Mouse (Mus musculus): ENCODE measurements around the gene Psma1. TPM values are rescaled to one million over a fixed set of nuclear protein-coding genes. Genes with fewer than 3 reads are reported as not detected.

The Psma1 gene
- total RNA-seq (2021), result 100 to 1,000 TPM; 163 to 180 TPM
- long read RNA-seq, experiment 1, transcript Psma1-201 (10 exons, 1,201 nt), result major isoform, 177 of 201 reads
- long read RNA-seq, experiment 1, partial matches to known transcripts, result 6 of 201 reads
- long read RNA-seq, experiment 1, other reads (novel, unspliced or antisense), result 16 of 201 reads
- long read RNA-seq, experiment 2, transcript Psma1-201 (10 exons, 1,201 nt), result major isoform, 55 of 65 reads
- long read RNA-seq, experiment 2, partial matches to known transcripts, result 3 of 65 reads
- long read RNA-seq, experiment 2, other reads (novel, unspliced or antisense), result 4 of 65 reads

DNA sequence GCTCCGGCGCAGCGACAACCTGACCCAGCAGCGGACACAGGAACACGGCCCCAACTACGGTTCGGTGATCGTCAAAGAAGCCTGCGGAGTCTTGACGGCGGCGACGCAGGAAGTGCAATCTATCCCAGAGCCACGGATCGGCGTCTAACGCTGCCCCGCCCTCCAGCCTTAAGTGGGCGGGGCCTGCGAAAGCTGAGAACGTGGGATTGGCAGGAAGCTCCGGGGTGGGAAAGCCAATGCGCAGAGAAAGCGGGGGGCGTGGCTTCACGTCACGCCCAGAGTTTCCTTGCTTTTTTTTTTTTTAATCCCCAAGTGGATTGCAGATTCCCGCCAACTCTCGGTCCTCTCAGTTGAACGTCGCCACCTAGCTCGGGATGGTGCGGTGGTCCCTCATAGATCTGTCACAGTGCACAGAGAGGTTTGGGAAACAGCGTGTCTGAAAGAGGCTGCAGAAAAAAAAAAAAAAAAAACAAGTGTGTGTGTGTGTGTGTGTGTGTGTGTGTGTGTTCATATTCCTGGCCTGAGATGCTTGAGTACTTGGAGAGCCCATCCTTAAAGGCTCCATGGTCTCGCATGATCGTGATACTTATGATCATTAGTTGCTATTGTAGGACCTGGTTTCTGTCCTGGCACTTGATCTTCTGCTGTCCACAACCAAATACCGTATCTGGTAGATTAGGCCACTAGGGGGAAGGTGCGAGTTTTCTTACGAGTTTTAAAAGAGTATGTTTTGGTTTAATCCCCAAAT, at the start of gene Psma1:
TSS of gene Psma1 (minus strand) at position 114 of the 748 bp plus-strand sequence.
- peak; percentile 96 for DNase-seq

DNA sequence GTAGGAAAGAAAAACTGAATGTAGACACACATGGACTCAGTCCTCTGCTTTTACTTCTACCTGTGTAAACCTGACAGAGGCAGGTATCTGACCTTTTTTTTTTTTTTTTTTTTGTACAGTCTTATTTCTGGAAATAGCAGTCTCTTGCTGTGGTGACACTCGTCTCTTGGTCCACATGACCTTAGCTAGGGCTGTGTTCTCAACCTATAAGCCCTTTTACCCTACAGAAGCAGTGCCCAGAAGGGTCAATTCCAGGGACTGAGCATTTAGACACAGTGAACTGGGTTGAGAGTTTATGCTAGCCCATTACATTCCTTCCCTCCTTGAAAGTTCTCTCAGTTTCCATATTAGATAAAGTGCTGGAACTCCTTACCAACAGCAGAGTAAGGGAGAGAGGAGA, 47.6 kb upstream of the Psma1 start:
- DNase-seq, result no peak

DNA sequence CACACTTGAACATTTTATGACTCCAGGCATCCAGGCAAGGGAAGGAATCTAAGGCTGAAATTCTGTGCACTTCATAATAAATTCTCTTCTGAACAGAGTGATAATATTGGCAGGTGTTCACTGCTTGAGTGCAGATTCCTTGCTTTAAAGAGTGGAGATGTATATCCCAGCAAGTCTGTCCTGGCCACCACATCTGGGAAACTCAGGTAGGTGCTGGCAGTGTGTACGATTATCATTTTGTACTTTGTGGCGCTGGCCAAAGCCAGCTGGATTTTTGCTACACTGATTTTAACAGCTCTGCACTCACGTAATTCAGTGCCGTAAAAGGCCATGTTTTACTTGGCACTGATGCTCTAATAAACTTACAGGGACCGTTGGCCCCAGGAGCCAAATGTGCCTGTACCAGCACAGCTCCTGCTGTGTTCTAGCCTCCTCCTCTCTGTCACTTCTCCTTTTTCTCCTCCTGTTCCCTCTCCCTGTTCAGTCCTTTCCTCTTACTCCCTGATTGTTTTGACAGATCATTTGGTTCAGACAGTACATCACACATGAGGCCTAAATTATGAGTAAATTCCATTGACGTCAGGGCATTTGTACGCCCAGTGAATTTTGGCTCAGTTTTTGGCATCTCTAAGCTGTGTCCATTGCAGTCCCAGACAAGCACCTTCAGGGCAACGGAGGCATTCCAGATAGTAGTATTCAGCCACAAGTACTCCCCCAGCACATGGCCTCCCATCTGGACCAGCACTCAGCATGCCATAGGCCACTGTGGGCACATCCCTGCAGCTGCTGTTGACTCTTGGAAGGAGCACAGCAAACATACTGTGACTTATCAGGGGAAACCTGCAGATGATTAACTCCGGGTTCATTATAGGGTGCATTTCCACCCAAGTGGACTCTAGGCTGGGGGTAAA, 46.9 kb upstream of the Psma1 start:
- DNase-seq, result no peak

DNA sequence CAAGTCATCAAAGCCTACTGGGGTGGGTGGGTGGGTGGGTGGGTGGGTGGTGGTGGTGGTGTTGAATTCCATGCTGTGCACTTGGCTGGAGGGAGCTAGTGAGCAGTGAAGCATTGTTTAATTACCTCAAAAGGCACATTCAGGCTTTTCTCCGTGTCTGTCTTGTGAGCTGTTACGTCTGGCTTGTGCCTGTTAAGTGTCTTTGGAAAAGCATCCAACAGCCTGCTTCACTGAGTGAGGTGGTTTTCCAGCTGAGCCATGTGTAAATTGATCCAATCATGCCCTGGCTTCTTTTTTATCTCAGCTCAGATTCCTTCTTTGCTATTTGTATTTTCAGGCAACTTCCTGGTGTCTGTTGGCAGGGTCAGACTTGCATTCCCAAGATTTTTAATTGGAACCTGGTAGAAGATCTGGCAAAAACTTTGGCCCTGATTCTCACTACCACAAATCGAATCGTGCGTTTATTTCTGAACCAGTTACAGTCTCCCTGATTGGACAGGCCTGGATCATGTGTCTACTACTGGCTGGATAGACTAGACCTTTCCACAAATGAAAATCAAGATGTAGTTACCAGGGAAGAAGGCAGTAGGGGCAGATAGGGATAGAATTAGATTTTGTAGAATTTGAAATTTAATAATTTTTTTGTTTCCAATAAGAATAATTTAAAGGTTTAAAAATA, 45.9 kb upstream of the Psma1 start:
- no peak for DNase-seq

DNA sequence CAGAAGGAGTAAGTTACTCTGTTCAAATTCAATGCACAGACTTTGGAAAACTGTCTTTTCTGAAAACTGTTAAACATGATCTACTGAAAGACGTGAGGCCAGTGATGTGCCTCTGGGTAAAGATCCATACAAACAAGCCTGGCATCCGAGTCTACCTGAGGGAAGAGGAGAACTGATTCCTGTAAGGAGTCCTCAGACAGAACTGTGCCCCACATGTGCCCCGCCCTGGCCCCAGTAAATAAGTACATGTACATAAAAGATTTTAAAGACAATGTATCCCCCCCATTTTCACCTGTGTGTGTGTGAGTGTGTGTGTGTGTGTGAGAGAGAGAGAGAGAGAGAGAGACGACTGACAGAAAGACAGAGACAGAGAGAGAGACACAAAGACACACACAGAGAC, 42.0 kb upstream of the Psma1 start:
- no peak for DNase-seq

DNA sequence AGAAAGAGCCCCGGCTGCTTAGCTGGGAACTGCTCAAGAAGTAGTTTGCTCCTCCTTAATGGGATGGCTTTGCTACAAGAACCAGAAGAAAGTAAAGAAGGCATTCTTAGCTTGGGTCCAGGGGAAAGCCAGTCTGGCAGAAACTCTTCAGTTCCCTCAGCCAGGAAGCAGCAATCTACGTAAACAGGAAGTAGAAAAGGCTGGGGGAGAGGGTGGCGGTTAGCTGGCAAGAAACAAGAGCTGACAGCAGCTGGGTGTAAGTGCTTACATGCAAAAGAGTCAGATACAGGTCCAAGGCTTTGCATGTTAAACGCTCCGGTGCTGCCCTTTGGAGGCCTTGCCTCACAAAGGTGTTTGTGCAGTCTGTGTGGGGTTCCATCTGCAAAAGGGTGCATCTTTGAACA, 41.5 kb upstream of the Psma1 start:
- peak in 1 of 2 experiments; percentile 25 for DNase-seq

DNA sequence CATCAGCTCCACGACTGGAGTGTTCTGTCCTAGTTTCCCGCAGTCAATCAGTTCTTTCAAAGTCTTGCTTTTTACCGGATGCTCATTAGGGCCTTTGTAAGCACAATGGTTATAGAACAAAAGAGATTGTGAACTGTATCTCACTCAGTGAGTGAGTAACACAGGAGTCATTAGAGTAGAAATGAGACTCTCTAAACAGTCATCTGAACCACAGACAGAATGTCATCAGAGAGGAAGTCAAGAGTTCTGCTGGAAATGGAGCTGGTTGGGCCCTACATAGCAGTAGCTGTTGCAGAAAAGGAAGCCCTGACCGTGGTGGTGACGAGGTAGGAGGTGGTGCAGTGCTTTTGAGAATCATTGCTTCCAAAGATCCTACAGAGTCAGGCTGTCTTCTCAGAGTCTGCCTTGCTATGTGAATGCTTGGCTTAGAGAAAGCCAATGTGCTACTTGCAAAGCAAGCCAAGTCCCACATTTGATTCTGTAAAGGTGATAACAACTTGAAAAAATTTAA, 40.5 kb upstream of the Psma1 start:
- no peak for DNase-seq

DNA sequence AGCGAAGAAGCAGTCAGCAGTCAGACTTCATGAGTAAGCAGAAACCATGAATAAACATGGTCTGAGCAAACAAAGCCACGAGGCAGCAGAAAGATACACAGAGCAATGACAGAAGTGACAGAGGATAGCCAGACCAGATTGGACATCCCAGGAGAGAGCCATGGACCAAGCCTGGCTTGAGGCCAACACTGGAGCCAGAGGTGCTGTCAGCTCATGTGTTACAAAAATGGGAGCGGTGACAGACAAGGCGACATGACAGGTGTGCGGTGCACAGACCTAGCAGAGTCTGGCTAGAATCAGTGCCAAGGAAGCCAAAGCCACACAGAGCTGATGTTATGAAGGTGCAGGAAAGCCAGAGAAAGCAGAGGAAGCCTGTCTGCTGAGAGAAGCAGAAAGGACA, 35.3 kb upstream of the Psma1 start:
- peak in 1 of 2 experiments; percentile 35 for DNase-seq

DNA sequence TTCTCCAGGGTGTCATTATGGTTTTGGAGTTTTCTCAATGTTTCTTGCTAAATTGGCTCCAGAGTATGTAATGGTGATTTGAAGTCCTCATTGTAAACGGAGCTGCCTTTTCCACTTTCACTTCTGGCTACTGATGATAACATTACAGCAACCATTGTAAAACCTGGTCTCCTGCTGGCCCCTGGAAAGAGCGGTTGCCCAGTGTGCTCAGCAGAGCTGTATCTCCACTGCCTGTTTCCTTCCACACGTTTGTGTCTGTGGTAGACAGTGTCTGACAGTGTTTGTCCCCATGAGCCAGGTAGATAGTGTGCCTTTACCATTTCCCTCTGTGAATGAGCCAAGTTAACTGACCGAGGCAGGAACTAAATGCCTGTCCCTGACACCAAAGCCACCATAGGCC, 33.1 kb upstream of the Psma1 start:
- no peak for DNase-seq

DNA sequence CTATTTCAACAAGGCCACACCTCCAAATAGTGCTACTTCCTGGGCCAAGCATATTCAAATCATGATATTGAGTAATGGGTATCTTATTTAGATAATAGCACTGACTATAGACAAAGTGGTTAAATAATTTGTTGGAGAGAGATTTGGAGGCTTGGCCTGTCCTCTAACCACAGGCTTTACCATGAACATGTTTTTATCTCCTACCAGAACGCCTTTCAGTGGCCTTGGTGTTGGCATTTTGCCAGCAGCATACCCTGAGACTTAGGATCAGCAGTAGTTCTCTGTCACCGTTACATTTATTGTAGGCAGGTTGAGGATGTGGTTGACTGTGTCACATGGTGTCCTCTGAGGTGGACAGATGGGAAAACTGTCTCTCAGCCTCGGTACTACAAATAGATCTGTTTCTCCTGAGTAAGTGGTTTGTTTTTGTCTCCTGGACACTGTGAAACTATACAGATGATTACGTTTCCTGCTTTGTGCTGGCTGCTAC, 25.4 kb upstream of the Psma1 start:
- DNase-seq, result no peak

DNA sequence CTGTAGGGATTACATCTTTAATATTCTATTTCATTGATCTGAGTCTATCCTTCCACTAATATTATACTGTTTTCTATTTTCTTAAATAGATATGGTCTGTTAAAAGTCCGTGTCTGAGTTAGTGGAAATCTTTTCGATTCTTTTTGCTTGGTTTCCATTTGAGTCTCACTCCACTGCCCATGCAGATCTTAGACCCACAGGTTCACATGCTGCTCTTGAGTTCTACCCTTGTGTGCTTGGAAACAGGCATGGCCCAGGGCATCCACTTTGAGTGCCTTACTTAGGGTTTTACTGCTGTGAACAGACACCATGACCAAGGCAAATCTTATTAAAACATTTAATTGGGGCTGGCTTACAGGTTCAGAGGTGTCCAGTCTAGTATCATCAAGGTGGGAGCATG, 24.9 kb upstream of the Psma1 start:
- no peak for DNase-seq

DNA sequence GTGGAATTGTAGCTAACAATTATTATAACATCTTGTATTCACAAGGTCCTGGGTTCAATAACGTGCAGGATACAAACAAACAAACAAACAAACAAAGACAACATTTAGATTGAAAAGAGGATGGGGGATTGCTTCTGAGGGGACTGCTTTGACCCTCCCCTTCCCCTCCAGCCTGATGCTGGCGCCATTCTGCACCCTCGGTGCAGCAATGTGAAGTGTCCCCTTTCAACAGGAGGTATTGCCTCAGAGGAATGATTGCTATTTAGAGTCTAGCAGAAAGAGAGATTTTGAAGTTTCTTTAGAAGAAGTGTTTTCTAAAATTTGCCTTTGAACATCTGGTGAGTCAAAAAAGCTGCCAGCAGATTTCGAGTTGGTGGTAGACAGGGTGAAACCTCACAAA, 23.3 kb upstream of the Psma1 start:
- no peak for DNase-seq

DNA sequence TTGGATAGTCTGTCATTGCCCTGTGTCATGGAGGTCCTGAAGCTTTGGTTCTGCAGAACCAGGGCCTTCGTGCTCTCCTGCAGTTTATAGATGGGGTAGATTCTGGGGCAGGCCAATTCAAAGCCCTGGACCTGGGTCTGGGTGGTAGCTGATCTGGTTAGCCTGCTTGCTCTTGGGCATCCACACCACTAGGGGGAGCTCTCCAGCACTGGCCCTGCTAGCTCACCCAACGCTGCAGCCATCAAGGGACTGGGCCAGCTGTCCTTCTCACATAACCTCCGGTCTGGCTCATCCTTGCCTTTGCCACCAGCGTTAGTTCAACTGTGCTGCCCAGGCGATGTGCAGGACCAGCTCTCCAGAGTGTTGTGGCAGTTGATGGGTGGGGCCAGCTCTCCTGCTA, 18.8 kb upstream of the Psma1 start:
- no peak for DNase-seq

DNA sequence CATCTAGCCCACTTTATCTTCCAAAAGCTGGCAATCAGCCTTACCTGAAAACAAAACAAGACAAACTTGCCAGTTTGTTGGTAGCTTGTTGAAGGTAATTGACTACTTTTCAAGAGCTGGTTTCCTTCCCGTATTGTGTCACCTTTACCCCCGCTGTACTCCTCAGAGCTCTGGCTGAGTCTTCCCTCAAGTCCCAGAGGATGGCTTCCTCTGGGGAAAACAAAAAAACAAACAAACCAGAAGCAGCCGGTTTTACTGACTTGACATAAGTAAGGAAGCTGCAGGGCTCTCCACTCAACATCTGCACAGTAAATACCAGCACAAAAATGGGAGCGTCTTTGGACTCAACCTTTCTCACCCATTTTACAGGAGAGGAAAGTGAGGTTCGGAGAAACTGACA, 18.0 kb upstream of the Psma1 start:
- no peak for DNase-seq

DNA sequence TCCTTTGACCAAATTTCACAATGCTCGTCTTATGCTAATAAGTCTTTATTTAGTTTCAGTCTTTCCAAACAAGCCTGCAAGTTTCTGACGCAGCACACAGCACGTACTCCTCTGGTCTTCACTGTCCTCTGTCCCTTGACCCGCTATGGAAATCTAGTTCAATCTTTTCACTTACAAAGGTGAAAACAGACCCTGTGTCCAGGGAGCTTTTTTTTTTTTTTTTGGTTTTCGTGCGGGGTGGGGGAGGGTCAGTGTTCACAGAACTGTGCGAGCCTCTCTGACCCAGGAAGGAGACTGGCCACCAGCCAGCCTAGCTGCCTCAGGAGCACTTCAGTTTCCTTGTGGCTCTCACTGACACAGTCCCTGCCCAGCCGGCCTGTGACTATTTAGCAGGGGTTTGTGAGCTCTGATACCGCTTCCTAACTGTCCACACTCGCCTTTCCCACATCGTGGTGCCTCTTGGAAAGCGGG, 16.6 kb upstream of the Psma1 start:
- peak; percentile 84 to 89 for DNase-seq

DNA sequence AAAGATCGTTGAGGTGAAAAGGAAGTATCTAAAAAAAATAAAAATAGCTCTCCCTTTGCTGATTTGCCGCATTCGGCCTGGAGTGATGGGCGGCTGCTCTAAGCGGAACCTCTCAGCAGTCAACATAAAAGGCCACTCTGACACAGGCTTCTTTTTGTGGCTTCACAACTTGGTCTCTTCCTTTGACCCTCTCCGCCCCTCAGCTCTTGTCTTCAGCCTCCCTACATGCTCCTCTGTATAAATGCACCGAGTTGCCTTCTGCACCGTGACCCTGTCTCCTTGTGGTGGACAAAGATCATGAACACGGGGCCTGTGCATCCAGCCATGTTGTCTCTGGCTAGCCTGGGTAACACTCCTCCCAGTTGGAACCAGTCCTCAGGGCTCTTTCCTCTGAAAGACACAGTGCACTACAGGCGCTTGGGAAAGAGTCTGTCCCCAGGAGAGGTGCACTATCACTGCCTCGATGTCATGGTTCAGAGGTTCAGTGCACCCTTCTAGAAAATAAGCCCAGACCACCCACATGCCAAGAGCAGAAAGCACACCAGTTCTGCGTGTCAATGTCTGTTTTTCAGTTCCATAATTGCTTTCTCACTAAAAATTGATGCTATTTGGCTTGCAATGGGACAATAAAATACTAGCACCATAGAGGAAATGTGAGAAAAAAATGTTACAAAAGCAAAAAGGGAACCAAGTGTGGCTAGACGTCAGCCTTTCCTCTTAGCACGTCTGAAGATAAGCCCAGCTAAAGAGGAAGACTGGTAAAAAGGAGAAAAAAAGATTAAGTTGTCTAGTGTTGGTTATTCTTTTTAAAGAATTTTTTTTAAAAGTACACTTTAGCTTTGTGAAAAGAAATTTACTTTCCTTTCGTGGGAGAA, 15.8 kb upstream of the Psma1 start:
- peak in 1 of 2 experiments; percentile 36 for DNase-seq

DNA sequence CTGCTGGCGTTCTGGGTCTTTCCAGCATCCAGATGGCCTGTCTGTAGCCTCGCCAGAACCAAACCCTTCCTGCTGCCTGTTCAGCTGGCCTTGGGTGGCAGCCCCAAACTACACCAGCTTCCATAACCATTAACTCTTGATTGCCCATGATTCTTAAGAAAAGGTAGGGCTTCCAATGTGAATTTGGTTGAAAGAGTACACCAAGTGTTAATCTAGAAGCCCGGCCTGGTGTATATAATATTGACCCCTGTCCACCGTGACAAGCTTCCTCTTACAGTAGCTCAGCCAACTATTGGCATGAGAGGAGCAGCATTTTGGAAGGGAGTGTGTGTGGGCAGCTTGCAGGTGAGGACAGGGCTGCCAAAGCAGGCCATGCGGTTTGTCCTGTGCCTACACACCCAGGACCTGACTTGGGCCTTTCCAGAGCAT, 14.2 kb upstream of the Psma1 start:
- no peak for DNase-seq

DNA sequence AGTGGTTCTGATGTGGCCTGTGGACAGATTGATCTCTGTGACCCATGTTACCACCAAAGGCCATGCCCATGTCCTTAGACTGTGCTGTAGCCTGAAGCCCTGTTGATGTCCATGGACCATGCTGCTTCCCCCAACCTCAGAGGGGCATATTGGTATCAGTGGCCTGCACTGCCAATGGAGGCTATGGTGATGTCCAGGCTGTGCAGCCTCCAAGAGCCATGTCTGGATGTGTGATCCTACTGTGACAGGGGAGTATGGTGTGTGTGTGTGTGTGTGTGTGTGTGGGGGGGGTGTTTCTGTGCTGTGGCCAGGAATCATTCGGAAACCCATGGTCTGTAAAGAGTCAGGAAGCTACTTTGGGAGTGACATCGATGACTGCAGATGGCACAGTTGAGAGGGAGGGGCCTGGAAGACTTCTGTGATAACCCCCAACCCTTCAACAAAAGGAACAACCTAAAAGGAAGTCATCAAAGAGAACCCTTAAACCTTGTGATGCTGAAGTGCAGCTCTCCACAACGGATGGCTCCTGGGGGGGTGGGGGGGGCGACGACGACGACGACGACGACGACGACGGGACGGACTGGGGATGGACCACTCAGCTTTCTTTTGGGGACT, 8.5 kb upstream of the Psma1 start:
- no peak for DNase-seq

DNA sequence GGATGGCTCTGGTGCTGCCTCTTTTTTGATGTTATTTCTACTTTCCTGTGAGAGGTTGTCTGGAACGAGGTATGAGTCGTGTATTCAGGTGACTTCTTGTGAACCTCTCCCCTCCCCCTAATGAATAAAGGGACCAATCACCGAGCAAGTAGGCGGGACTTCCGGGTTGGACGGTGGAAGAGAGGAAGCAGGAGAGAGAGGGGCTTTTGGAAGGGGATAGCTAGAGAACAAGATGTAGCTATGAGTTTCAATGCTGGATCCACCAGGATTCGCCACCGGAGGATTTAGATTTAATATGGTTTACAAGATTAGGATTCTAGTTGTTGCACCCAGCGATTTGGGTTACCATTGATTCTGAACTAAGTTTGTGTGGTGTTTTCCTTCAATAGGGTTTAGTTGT, 7.1 kb upstream of the Psma1 start:
- DNase-seq, result no peak

DNA sequence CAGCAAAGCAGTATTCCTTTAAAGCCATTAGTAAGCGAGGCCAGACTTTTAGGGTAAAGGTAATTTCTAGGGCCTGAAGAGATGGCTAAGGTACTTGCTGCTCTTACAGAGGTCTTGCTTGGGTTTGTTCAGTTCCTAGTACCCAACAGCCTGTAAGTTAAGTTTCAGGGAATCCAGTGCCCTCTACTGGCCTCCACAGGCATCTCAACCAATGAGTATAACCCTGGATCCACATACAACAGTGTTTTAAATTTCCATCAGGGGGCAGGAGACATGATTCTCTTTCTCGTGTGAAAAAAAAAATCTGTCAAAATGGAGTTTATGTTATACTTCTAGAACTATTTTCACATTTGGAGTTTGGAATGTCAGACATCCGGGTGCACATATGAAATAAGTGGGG, 5.8 kb upstream of the Psma1 start:
- DNase-seq, result peak in 1 of 2 experiments; percentile 54

Data from adrenal gland, postnatal 36 days (tissue).